Mouse (Mus musculus) retina, postnatal 1 day (tissue): Measurements from ENCODE around the gene Sumo3.
A peak's percentile ranks its signal among the peaks of the same experiment; 100 is the strongest.

Experiments used
- DNase-seq: peaks from one replicate; pipeline ENCODE4 v3.0.0-alpha.2; 2012

Gene Sumo3

DNA sequence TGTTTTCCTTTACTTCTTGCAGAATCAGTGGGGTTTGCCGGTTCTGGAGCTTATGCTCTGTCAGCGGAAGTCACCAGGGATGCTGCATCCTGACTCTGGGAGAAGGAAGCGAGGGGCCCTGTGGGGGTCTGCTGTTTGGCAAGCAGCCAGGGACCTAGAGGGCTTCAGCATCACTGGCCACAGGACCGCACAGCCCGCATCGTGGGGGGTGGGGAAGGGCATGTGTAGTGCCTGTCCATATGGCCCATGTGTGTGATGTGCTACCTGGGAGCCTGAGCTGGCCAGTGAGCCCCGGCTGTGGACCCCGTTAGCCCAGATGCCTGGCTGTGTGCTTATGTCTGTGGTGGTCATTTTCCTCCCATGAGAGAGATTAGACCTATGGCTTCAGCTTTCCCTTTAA, 16.1 kb upstream of the Sumo3 start:
- DNase-seq: no peak

DNA sequence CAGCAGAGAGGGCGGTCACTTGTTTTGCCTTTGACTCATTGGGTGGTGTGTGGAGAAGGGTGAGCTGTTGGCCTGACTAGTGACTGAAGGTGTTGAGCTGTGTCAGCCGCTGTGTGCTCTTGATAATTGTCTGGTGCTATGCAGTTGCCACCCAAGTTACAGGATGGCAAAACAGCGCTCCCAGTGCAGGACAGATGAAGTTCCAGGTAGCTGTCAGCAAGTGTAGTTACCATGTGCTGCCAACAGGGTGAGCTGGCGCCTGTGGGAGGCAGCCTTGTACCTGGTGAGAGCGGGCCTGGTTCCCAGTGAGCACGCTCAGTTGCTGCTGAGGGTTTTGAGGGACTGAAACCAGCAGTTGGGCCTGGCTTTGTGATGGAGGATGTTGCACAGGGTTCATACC, 15.1 kb upstream of the Sumo3 start:
- peak; percentile 78 for DNase-seq

DNA sequence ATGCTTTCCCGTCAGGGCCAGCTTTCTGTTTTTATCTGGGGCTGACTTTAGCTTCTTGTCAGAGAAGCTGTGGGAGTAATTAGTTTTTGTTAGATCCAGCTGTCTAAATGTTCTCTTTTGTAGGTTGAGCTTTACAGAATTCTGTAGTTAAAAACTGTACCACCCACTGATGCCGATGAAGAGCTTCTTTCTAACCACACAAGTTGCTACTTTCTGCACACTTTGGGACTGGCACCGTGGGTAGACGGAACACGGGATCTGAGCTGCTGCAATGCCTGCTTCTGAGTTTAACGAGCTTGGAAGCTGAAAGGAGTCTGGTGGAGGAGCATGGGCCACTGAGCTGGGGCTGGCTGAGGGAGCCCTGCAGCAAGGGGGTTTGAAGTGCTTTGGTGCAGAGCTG, 14.4 kb upstream of the Sumo3 start:
- DNase-seq: no peak

DNA sequence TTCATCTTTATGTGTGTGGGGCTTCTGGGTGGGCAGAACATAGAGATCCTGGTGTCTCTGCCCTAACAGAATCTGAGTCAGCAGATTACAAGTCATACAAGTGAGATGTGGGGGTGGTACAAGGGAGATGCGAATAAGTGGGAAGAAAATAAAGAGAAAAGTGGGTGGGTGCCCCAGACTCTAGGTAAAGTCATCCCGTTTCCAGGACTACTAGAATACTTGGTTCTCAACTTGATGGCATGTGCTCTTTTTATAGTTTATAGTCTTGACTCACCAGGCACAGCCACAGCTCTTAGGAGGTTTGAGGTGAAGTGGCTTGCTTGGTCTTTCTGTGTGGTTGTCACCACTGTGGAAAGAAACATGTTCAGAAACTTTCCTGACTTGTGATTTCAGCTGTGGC, 9.8 kb upstream of the Sumo3 start:
- no peak for DNase-seq

DNA sequence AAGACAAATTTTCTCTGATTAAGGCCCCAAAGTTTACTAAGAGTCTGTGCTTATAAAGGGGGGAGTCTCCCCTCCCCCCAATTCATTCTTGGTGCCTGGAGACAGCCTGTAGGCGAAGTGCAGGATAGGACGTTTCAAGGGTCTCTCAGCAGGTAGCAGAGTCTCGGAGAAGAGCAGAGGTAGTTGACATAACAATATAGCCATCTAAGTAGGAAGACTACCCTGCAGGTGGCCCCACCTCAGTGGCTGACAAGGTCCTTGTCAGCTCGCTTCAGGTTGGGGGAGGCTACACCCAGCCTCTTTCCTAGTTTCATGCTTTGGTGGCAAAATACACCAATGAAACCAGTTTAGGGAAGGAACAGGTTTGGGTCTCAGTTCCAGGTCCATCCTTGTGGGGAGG, 2.9 kb upstream of the Sumo3 start:
- DNase-seq: no peak

DNA sequence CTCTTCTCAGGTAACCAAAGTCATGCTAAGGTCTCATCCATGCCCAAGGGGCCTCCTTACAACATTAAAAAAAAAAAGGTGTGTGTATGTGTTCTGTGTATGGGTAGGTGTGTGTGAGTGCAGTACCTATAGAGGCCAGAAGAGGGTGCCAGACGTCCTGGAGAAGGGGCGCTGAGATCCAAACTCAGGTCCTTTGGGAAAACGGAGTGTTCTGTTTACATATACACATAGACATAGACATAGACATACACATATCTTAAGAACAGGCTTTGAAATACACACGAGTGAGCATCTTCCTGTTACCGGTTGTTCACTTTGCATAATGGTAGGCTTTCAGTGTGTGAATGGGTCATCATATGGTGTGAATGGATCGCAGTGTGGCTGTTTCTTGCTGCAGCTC, 1.8 kb upstream of the Sumo3 start:
- no peak for DNase-seq

DNA sequence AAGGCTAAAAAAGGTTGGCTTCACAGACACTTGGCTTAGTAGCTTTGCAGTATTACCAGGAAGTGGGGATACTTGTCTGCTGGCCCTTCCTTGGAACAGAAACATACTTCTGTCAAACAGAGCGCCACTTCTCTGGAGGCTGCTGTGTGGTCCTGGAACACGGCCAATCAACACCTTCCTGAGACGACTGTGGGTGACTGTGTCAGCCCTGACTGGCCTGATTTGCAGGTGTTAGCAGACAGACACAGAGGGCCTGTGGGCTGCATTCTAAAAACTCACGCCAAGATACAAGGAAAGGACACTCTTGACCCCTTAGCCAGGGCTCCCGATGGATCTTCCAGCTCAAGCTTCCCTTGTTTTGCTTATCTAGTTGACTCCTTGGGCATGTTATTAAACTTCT, 939 bp upstream of the Sumo3 start:
- no peak for DNase-seq

DNA sequence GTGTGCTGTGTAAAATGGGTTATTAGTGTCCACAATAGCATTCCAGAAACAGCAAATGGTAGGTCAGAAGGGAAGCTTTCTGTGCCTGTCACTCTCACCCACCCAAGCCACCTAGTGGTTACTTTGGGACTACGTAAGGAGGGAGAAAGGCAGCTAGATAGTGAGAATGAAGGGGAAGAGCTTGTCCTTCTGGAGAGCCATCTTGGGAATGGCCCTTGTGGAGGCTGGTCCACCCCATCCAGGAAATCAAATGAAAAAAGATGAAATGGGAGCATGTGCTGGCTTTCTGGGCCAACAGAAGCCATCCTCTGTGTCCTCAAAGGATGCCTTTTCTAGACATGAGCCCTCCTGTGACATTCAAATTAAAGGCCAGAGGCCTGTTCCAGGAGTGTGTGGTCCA, 529 bp upstream of the Sumo3 start:
- peak; percentile 82 for DNase-seq

DNA sequence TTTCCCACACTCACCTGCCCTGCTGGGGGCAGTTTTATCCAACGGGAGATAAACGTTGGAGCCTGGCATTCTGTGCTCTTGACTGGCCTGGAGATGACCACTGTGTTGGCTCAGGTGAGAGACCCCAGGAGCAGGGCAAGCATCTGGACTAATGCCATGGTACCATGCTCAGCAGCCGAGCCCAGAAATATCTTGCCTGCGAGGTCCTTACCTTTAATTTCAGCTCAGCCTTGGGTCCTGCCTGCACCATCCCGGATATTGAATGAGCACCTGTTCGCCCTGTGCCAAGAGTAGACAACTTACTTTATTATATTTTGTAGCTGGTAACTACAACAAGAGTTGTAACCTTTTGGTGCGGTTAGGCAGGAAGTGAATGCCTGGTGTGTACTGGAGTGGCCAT, 958 bp downstream of the Sumo3 start:
- DNase-seq: no peak

DNA sequence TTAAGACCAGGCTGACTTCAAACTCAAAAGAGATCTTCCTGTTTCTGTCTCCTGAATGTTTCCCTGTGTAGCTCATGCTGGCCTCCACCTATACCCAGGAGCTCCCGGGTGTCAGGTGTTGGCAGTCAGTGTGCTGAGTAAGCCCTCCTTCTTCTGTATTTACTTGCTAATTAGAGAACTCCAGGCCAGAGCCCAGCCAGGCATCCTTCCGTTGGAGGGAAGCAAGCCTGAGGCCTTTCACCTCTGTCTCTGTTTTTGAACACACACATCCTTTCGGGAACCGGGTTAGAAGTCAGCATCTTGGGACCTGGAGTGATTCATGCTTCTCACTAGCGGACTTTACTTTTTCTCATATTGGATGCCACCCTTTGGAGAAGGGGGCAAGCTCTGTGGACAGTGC, 1.5 kb downstream of the Sumo3 start:
- no peak for DNase-seq

DNA sequence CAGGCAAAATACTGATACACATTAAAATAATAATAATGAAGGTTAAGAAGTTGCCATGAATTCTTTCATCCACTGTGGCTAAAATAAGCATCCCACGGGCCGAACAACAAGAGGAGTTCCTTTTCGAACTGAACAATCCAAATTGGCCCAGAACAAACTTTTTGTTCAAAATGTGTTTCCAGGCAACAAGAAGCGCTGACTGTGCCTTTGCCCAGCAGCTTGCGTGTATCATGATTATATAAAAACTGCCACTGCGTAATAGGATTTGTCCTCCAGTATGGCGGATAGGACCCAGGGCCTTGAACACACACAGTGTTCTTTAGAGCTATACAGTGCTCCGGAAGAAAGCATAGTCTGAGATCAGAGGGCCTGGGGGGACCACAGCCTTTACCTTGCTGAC, 2.7 kb downstream of the Sumo3 start:
- no peak for DNase-seq

DNA sequence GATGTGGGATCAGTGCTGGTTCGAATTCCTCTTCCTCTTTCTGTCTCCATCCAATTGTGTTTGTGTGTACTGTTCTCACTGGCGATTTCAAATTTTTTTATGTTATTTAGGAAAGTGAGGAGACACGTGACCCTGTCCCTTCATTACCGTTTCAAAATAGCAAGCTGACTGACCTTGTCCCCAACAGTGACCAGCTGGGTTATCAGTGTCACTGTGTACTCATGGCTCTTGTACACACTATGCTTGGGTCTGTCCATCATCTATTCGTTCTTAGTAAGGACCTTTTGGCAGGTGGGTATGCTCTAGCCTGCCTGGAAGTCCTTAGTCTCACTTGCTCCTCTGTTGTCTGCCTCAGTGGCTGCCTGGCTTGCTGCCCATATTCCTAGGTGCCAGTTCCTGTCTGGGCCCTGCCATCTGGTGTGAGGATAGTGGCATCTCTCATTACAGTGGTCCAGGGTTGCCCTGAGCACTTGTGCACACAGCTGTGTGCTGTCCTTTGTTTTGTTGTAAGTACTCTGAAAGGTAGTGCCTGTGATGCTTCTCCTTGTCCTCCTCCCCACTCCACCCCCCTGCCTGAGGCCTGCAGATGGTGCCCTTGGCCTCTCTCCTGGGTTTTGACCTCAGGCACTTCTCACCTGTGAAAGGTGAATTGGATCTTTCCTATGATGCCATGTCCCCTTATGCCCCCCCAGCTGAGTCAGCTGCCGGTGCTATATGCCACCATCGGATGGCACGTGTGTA, 4.5 kb downstream of the Sumo3 start:
- DNase-seq: no peak

DNA sequence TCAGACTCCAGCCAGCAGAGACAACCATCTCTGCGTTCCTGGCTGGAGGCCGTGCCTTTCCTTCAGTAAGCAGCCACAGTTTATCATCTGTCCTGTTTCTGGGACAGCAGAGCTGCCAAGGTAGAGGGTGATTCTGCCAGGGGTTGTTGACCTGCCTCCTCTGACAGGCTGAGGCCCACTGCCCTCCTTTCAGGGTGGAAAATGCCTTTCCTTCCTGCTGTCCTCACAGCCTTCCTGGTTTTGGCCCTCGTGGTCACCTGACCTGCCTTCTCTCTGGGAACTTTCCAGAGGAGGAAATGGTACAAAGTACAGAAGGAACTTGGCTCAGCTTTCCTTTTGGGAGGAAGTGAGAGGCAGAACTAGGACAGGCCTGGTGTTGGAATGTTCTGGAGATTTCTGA, 7.5 kb downstream of the Sumo3 start:
- no peak for DNase-seq

DNA sequence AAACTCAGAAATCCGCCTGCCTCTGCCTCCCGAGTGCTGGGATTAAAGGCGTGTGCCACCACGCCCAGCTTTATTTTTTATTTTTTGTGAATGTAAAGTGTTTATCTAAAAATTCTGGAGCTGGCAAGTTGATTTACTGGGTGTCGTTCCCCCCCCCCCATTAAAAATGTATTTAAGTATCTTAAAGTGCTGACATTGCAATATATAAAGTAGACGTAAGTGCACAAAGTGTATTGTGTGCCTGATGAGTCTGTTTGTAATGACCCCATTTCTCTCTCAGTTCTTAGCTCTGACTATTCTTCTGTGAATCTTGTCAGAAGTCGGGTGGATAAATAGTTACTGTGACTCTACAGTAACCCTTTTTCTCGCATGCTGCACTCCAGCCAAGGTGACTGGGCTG, 9.8 kb downstream of the Sumo3 start:
- DNase-seq: no peak

DNA sequence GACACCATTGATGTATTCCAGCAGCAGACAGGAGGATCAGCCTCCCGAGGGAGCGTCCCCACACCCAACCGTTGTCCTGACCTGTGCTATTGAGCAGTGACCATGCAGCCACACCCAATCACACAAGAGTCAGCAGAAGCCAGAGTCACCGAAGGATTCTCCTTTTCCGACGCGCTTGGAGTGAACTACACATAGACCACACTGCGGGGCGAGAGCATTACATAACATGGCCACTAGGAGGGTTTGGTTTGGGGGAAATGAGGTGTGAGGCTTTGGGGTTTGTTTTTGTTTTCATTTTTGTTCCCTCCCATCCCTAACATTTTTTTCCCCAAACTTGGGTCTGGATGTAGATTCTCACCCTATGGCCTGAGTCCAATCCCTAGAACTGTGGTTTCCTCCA, 10.3 kb downstream of the Sumo3 start:
- DNase-seq: no peak

DNA sequence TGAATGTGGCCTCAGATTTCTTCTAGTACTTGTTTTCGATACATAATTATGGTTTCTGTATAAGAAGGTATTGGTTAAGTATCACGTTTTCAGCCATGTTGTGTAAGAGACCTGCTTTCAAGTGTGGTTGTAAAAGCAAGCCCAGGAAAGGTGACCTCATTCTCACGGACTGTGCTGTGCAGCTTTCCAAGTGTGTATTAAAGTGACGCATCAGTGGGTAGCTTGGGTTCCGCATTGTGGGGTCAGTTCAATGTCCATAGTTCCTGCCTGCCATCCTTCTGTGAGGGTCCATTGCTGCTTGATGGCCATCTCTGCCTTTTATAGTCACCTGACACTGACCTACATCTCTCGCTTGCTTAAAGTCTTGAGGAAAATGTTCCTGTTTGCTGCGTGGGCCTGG, 11.0 kb downstream of the Sumo3 start:
- no peak for DNase-seq

DNA sequence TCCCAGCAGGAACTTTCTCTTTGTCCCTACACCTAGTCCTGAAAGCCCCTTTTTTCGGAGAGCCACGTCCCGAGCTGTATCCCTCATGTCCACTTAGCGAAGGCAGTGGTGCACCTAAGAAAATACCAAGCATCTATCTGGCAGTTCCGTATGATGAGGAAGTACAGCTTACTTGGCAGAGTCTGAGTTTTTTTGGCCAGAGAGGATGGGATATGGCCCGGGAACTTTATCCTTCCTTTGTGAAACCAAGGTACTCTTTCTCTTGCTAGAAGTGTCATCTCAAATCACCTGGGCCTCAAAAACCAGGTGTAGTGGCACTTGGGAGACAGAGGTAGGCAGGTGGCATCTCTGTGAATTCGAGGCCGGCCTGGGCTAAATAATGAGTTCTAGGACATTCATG, 15.6 kb downstream of the Sumo3 start:
- no peak for DNase-seq

DNA sequence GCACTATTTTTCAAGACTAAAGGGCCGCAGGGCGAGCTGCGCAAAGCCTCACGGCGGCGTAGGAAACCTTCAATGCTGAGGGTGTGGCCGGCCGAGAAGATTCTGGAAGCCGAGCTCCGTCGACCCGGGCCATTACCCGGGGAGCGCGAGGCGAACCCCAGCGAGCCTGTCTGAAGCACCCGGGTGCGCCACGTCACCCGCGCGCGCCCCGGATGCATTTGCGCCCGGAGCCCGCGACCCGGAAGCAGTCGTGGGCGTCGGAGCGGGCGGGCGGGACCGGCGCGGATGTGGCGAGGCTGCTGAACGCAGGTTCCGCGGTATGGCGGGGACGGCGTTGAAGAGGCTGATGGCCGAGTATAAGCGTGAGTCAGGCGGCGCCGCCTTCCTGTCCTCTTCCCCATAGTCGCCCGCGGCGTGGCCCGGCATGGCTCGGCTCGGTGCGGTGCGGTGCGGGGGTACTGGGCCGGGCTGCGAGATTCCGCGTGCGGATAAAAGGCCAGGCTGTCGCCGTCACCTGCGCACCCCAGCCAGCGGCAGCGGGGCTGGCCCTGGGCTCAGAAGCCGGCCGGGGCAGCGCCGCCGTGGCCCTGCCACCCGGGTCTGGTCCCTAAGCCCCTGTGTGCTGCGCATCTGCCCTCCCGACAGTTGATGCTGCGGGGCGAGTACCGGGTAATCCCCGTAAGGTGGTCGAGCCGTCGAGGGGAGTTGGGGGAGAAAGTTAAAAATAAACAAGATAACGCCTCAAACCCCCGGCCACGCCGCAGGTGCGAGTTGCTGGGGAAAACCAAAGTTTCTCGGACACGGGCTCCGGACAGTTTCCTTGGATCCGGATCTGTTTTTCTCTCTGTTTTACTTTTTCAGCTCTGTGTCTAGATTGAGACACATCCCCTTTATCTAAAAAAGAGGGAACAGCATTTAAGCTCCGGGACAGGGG, 16.4 kb downstream of the Sumo3 start, which contains the start of gene Ube2g2:
TSS of gene Ube2g2 (plus strand) at position 221 of the 934 bp plus-strand sequence.
- peak; percentile 95 for DNase-seq

DNA sequence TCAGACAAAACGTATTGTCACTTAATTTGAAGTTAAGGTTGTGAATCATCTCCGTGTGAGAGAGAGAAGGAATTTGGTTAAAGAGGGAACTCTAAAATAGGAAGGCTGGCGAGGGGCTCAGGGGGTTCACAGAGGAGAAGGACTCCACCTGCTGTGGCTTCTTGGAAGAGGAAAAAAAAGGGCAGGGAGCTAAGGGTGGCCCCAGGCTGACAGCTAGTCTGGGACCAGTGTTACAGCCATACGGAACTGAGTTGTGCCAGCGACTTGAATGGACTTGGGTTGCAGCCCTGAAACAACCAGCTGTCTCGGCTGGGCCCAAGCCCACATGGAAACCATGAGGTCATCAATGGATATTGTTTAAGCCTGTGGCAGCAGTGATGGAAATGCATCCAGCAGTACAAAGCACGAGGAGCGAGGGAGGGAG, 17.2 kb downstream of the Sumo3 start:
- DNase-seq: peak; percentile 30

DNA sequence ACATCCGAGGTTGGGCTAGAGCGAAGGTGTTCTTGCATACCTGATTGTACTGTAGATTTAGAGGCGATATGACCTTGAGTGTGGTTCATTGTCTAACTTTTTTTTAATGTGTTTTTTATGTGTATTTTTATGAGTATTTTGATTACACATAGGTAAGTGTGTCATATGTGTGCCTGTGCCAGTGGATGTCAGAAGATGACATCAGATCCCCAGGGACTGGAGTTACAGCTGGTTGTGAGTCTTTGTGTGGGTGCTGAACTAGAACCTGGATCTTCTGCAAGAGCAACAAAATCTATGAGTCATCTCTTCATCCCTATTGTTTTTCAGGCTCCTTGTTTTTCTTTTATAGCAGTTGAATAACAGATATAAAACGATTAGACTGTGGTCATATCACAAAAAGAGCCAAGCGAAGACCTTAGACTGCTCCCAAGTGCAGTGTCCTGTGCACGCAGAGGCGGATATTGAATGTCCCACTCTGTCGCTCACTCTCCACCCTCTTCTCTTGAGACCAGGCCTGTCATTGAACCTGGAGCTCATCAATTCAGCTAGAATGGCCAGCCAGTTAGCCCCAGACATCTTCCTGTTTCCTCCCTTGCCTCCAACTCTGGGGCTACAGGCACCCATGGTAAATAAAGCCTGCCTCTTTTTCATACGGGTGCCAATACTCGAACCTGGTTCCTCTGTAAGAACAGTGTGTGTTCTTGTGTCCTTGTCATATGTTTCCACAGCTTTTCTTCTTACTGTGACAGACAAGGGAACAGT, 17.9 kb downstream of the Sumo3 start:
- DNase-seq: no peak

DNA sequence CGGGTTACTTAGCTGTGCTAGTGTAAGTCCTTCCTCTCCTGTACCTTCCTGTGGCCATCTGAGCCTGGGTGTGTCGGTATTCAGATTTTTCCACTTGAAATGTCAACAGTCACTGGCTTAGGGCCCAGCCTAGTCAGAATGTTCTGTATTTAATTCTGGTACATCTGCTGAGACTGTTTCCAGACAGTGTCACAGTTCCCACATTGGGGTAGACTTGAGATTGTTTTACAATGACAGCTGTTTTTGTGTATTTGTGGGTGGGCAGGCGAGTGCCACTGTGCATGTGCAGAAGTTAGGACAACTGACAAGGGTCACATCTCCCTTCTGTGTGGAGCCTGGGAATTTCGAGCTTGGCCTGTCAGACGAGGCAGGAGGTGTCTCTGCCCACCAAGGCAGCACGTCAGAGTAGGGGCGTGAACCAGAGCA, 18.7 kb downstream of the Sumo3 start:
- no peak for DNase-seq

DNA sequence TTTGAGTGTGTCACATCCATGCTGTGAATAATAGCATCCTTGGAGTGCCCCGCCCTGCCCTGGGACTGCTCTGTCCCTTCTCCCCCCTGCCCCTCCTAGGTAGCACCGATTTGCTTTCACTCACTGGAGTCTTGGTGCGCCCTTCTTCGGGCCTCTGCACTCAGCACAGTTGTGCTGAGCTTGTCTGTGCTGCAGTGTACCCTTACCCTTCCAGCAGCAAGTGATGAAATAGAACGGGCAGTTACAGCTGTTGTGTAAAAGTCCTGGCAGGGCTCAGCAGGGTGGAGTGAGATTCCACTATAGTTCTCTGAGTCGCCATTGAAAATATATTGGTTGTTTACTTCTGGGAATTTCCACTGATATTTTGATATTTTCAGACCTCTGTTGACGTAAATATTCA, 20.1 kb downstream of the Sumo3 start:
- no peak for DNase-seq

DNA sequence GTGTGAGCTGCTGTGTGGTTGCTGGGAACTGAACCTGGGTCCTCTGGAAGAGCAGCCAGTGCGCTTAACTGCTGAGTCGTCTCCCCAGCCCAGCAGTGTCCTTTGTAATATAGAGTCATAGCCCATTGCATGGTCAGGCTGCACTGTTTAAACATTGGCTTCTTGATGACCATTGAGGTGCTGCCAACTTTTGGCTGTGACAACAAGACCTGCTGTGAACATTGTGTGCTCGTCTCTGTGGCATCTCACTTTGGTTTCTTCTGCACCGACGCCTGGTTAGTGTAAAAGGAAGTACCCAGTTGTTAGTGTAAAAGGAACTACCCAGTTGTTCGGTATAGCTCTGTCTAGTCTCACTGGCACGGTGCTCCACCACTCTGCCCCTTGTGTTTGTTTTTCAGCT, 20.7 kb downstream of the Sumo3 start:
- DNase-seq: no peak

DNA sequence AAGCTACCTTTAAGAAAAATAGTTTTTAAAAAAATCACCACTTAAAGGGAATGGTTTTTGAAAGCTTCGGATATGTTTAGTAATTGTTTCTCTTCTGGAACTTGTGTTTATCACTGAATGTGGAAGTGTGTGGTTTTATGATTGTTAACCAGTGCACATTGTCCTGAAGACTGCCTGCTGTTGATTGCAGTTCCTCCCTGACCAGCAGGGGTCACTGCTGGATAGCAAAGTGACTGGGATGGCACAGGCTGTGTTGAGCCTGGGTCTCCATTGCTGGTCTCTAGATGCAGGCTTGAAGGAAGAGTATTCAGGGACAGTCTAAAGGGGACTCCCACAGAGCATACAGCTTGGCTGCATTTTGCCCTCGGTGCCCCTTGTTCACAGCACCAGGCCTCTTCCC, 21.6 kb downstream of the Sumo3 start:
- DNase-seq: peak; percentile 86
